Mouse (Mus musculus) liver, adult 2 months (tissue): ENCODE data around the gene Ttyh3. TPM values are rescaled to one million over a fixed set of nuclear protein-coding genes. Genes with fewer than 3 reads are reported as not detected.

Experiments used
- DNase-seq: peaks from one replicate; pipeline ENCODE4 v3.0.0-alpha.2; 2011; ENCODE audit warnings: low read depth, low spot score; ENCODE audit errors: extremely low read depth
- H3K27ac ChIP-seq: fragments of 200-500 bp; replicated peaks from 2 replicates; pipeline ENCODE4 v1.5.1; 2012; ENCODE audit warnings: low read depth, mild to moderate bottlenecking, control low read depth, inconsistent platforms, low read length; ENCODE audit not compliant: insufficient read depth
- H3K27me3 ChIP-seq: fragments of 200-500 bp; 2 replicates; pipeline ENCODE4 v1.6.1; 2012; ENCODE audit warnings: mild to moderate bottlenecking, moderate library complexity, low read length, inconsistent platforms; ENCODE audit not compliant: control insufficient read depth, insufficient read depth
- H3K36me3 ChIP-seq: fragments of 200-500 bp; 2 replicates; pipeline ENCODE4 v1.6.1; 2012; ENCODE audit warnings: low read length, inconsistent platforms; ENCODE audit not compliant: control insufficient read depth, insufficient read depth
- H3K4me1 ChIP-seq: fragments of 200-500 bp; 2 replicates; pipeline ENCODE4 v1.6.1; 2011; ENCODE audit warnings: low read length; ENCODE audit not compliant: control insufficient read depth, insufficient read depth
- H3K4me3 ChIP-seq: fragments of 200-500 bp; 2 replicates; pipeline ENCODE4 v1.5.1; 2011; ENCODE audit warnings: low read depth, mild to moderate bottlenecking, control low read depth, low read length, moderate library complexity; ENCODE audit not compliant: insufficient read depth
- H3K79me2 ChIP-seq: fragments of 200-500 bp; 2 replicates; pipeline ENCODE4 v1.6.1; 2012; ENCODE audit warnings: inconsistent platforms, mild to moderate bottlenecking, low read length, moderate library complexity; ENCODE audit not compliant: control insufficient read depth, insufficient read depth
- H3K9ac ChIP-seq: fragments of 200-500 bp; 2 replicates; pipeline ENCODE4 v1.6.1; 2012; ENCODE audit warnings: low read depth, mild to moderate bottlenecking, control low read depth, inconsistent platforms, low read length
- CTCF ChIP-seq: fragments of 200-500 bp; IDR thresholded peaks from 2 replicates; pipeline ENCODE4 v1.5.1; 2011; ENCODE audit warnings: low read depth, low read length, control low read depth
- POLR2A ChIP-seq: fragments of 200-500 bp; IDR thresholded peaks from 2 replicates; pipeline ENCODE4 v1.6.1; 2011; ENCODE audit warnings: low read length, control low read depth; ENCODE audit not compliant: insufficient read depth; ENCODE audit errors: extremely low read depth
- WGBS: fragments of 180-500 bp; shearing (Covaris S2); methylation state at CpG from one replicate; pipeline ENCODE4 v1.1.7; 2018; 5-methylcytosine and 5-hydroxymethylcytosine counted together
- polyA plus RNA-seq: library from polyadenylated mRNA; depleted of rRNA; stranded (reverse); fragments of >200 nt; gene quantifications from 2 replicates; pipeline ENCODE4 v1.2.3, GENCODE M21; 2012
- total RNA-seq: library from RNA; depleted of rRNA; stranded (reverse); fragments of >200 nt; gene quantifications from 2 replicates; pipeline ENCODE4 v1.2.3, GENCODE M21; 2014

The Ttyh3 gene
- total and polyA plus RNA-seq, 2 experiments, result 1.9 to 8.6 TPM

DNA sequence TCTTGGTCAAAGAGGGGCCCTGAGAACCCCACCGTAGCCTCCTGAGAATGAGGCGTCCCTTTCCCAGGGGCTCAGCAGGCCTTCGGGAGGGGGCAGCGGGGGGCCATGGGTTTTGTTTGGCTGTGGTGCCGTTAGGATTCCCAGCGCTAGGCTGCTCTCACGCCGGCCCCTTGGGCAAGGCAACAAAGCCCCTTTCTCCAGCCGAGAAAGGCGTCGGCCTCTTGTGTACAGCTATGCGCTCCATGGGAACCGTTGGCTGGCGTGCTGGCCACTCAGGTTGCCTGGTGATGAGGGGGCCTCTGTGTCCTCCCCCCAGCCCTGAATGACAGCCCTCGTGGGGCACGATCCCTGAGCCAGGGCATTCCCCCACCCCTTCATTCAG lies 40.2 kb downstream of the Ttyh3 start:
- 7% methylated on average over 16 of the region's 16 CpGs for whole genome bisulfite sequencing
- Histone ChIP-seq H3K36me3 (no peaks in the 10 kb centered on the region), H3K27ac (peak overlapping the region; percentile 3), H3K4me1 (no peaks in the 10 kb centered on the region), H3K79me2 (no peaks in the 10 kb centered on the region), H3K4me3 (peak overlapping the region; percentile 73), H3K9ac (peak overlapping the region; percentile 83), H3K27me3 (0 out of 2 replicates have a peak, but pooled peaks cover 3% of the 10 kb centered on the region)
- no peak for DNase-seq
- no peak for TF ChIP-seq POLR2A
- TF ChIP-seq CTCF, result no peak

- Histone ChIP-seq H3K79me2 (no peaks in the 10 kb centered on the region), H3K27me3 (0 out of 2 replicates have a peak, but pooled peaks cover 3% of the 10 kb centered on the region), H3K27ac (peak overlapping the region; percentile 44), H3K9ac (peak overlapping the region; percentile 83), H3K36me3 (no peaks in the 10 kb centered on the region), H3K4me1 (no peaks in the 10 kb centered on the region), H3K4me3 (peak overlapping the region; percentile 73)
- TF ChIP-seq CTCF, result no peak
- TF ChIP-seq POLR2A, result no peak
- no peak for DNase-seq
- 7% methylated on average over 17 of the region's 17 CpGs for WGBS
These were observed 40.8 kb downstream of the Ttyh3 start for GRCm38 (mm10) chr5:140607836-140608633.

GRCm38 (mm10) chr5:140607001-140607835 lies 41.6 kb downstream of the Ttyh3 start, which contains the start of gene Lfng:
Gene Lfng (plus strand): TSS chr5:140607320.
- DNase-seq, result peak; percentile 37
- Histone ChIP-seq H3K79me2 (no peaks in the 10 kb centered on the region), H3K9ac (peak within 1 kb of the TSS; percentile 83), H3K27ac (peak within 1 kb of the TSS; percentile 66), H3K4me3 (peak within 1 kb of the TSS; percentile 73), H3K4me1 (no peaks in the 10 kb centered on the region), H3K36me3 (no peaks in the 10 kb centered on the region), H3K27me3 (0 out of 2 replicates have a peak, but pooled peaks cover 3% of the 10 kb centered on the region)
- 2% methylated on average over 91 of the region's 91 CpGs for WGBS
- TF ChIP-seq POLR2A, result peak; percentile 77
- TF ChIP-seq CTCF, result no peak

- Histone ChIP-seq H3K4me1 (no peaks in the 10 kb centered on the region), H3K27me3 (0 out of 2 replicates have a peak, but pooled peaks cover 3% of the 10 kb centered on the region), H3K9ac (peak overlapping the region; percentile 27; the same call in 1 of the 2 replicates), H3K79me2 (no peaks in the 10 kb centered on the region), H3K36me3 (no peaks in the 10 kb centered on the region), H3K27ac (peak overlapping the region; percentile 66), H3K4me3 (0 out of 2 replicates have a peak overlapping the region, but pooled peaks have one; percentile 6)
- DNase-seq, result no peak
- WGBS, result 6% methylated on average over 23 of the region's 23 CpGs
- TF ChIP-seq CTCF, result no peak
- TF ChIP-seq POLR2A, result no peak
These were observed 42.4 kb downstream of the Ttyh3 start for GRCm38 (mm10) chr5:140606386-140606785.

- H3K4me1 ChIP-seq, result no peaks in the 10 kb centered on the region
- WGBS, result 45% methylated on average over 3 of the region's 3 CpGs
- no peaks in the 10 kb centered on the region for H3K36me3 ChIP-seq
- no peak for DNase-seq
- H3K4me3 ChIP-seq, result no peak overlapping the region
- TF ChIP-seq POLR2A (no peak), CTCF (no peak)
- H3K27me3 ChIP-seq, result 0 out of 2 replicates have a peak, but pooled peaks cover 3% of the 10 kb centered on the region
- H3K27ac ChIP-seq, result no peak overlapping the region
- no peaks in the 10 kb centered on the region for H3K79me2 ChIP-seq
- H3K9ac ChIP-seq, result no peak overlapping the region
These were observed 43.6 kb downstream of the Ttyh3 start for GRCm38 (mm10) chr5:140605228-140605627.
